Mouse (Mus musculus) liver, adult 2 months (tissue): Measurements from ENCODE around the gene Smc3.

Experiments used
- CTCF ChIP-seq: fragments of 200-500 bp; IDR thresholded peaks from 2 replicates; pipeline ENCODE4 v1.5.1; 2011; ENCODE audit warnings: low read depth, low read length, control low read depth
- POLR2A ChIP-seq: fragments of 200-500 bp; IDR thresholded peaks from 2 replicates; pipeline ENCODE4 v1.6.1; 2011; ENCODE audit warnings: low read length, control low read depth; ENCODE audit not compliant: insufficient read depth; ENCODE audit errors: extremely low read depth

DNA sequence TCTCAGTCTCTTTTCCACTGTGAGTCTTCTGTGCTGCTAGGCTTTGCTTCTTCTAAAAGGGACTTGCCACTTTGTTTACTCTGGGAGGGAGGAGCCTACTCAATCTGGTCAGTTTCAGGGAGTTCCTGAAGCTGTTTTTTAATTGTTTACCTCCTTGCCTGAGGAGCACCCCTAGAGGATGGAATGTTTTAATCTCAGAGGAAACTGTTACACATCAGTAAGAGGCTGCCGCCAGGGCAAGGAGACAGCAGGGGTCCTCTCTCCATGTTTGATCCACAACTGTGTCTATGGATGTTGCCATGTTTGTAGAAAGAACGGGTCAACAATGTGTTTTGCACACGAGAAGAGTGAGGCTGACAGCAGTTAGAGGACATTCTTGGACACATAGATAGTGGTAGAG is 39.8 kb upstream of the Smc3 start:
- TF ChIP-seq CTCF = no peak
- TF ChIP-seq POLR2A = no peak
